Mouse (Mus musculus) bone marrow, adult 2 months (tissue): ENCODE measurements around the gene Nceh1. TPM values are rescaled to one million over a fixed set of nuclear protein-coding genes. Genes with fewer than 3 reads are reported as not detected.

ENCODE experiments used
- H3K27ac ChIP-seq: fragments of 200-500 bp; 2 replicates; pipeline ENCODE4 v1.5.1; 2012; ENCODE audit warnings: low read depth, mild to moderate bottlenecking, control low read depth, inconsistent platforms, low read length; ENCODE audit not compliant: control insufficient read depth, poor library complexity, insufficient read depth
- H3K4me1 ChIP-seq: fragments of 200-500 bp; 2 replicates; pipeline ENCODE4 v1.6.1; 2011; ENCODE audit warnings: low read length; ENCODE audit not compliant: control insufficient read depth, insufficient read depth
- H3K4me3 ChIP-seq: fragments of 200-500 bp; replicated peaks from 2 replicates; pipeline ENCODE3; 2011; ENCODE audit warnings: mild to moderate bottlenecking, low read depth, low read length, control low read depth; ENCODE audit not compliant: control insufficient read depth
- CTCF ChIP-seq: fragments of 200-500 bp; IDR thresholded peaks from 2 replicates; pipeline ENCODE4 v1.5.1; 2011; ENCODE audit warnings: low read length, control low read depth; ENCODE audit not compliant: control insufficient read depth, insufficient read depth
- POLR2A ChIP-seq: fragments of 200-500 bp; IDR thresholded peaks from 2 replicates; pipeline ENCODE4 v1.6.1; 2011; ENCODE audit warnings: low read depth, mild to moderate bottlenecking, control low read depth, low read length, borderline replicate concordance; ENCODE audit not compliant: control insufficient read depth
- WGBS: fragments of 180-500 bp; shearing (Covaris S2); methylation state at CpG from one replicate; pipeline ENCODE4 v1.1.7; 2018; 5-methylcytosine and 5-hydroxymethylcytosine counted together
- polyA plus RNA-seq: library from polyadenylated mRNA; stranded (reverse); fragments of >200 nt; gene quantifications from 2 replicates; pipeline ENCODE4 v1.2.4, GENCODE M21; 2011; ENCODE audit warnings: low replicate concordance; ENCODE audit not compliant: missing spikeins, insufficient read depth, insufficient read length

Nceh1 gene
- polyA plus RNA-seq, 1 experiment: 7.1 TPM

DNA sequence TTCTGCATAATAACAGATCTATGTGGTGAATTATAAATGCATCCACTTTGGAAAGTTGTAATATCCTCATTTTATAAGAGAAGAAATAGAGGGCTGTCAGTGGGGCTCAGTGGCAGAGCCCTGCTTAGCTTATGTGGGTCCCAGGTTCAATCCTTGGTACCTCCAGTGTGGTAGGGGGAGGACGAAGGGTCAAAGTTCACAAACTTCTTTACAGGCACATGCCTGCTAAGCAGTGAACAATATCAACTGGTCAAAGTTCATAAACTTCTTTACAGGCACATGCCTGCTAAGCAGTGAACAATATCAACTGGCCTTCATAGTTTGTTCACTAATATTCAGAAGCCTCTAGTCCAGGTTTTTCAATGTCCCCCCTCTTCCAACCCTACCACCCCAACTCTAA is 13.8 kb downstream of the Nceh1 start:
- WGBS: 86% methylated on average over 1 of the region's 1 CpGs
- Histone ChIP-seq H3K27ac (no peak overlapping the region), H3K4me3 (no peak overlapping the region), H3K4me1 (peaks cover 19% of the 10 kb centered on the region)
- TF ChIP-seq CTCF (no peak), POLR2A (no peak)

DNA sequence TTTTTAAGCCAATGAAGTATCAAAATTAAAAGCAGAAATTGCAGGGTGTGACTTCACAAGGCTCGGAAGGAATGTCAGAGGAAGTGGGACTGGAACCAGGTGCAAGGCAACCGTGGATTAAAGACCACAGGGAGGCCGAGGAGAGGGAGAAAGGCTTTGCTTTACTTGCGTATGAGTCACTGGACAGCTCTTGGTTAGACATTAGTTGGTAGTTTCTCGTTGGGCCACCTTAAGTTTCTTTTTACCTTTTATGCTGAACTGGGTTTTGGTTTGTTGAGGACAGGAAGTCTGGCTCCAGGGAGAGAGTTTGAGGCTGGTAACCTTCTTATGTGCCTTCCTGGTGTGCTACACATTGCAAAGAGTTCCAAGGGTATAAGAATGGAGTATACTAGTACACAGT is 15.1 kb downstream of the Nceh1 start:
- H3K27ac ChIP-seq: no peak overlapping the region
- 25% methylated on average over 5 of the region's 5 CpGs for WGBS
- H3K4me3 ChIP-seq: no peak overlapping the region
- peaks cover 9% of the 10 kb centered on the region for H3K4me1 ChIP-seq
- TF ChIP-seq CTCF (no peak), POLR2A (no peak)

DNA sequence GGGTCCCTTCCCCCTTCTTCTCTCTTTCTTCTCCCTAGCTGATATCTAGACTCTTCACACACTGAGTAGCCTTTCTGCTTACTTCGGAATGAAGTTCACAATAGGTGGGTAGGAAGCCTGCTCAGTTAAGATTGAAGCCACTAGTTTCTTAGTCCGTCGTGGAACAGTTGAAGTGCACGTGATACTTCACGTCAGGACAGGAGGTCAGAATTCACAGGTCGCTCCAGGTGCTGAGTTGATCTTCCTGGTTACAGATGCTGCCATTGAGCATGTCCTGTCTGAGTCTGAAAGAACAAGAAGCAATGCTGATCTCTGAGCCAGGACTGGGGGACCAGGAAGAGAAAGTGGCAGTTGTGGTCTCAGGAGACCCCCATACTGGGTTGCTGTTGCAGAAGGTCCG is 16.4 kb downstream of the Nceh1 start:
- 73% methylated on average over 7 of the region's 7 CpGs for WGBS
- Histone ChIP-seq H3K4me3 (no peak overlapping the region), H3K4me1 (peaks cover 1% of the 10 kb centered on the region; the same call in 1 of the 2 replicates), H3K27ac (no peak overlapping the region)
- TF ChIP-seq POLR2A (no peak), CTCF (no peak)

DNA sequence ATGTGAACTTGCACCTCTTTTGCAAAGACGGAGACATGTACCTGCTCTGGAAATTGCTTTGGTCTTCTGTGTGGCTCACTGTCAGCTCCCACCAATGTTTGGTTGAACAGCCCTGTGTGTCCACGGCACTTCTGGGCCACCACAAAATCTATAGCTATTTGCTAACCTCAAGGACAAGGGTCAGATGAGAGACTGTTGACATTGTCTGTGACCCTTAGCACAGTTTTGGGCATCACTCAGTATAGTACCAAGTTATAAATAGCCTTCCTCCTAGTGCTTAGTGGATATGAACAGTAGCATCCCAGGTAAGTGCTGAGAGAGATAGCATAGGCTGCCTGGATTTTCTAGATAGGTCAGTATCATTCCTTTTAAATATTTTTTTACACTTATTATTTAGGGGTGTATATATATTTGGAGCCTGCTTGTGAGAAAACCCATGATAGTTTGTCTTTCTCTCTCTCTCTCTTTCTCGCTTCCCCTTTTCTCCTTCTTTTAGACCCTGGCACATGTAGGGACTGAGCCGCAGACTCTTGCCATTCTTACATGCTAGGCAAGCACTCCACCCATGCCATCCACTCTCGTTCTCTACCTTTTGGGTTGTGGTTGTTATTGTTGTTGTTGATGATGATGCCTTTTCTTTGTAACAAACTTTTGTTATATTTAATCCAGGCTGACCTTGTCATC is 19.1 kb downstream of the Nceh1 start:
- 74% methylated on average over 5 of the region's 5 CpGs for WGBS
- no peak overlapping the region for H3K4me3 ChIP-seq
- TF ChIP-seq POLR2A (no peak), CTCF (no peak)
- no peak overlapping the region for H3K27ac ChIP-seq
- no peaks in the 10 kb centered on the region for H3K4me1 ChIP-seq

DNA sequence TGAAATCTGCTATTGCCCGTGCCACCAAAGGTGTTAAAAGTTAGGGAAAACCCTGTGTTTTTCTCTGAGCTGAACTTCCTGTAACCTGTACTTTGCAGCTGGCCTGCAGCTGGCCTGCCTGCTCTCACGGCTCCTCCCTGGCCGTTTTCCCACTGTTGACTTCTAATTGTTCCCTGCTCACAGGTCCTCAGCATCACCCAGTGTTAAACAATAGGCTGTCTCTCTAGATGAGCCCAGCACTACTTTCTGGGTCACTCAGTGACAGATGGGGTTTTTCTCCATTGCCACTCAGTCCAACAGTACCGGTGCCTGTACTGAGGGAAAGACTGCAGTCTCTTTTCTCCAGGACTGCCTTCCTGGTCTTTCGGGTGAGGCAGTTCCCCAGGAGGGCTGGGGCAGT is 22.3 kb downstream of the Nceh1 start:
- no peak for TF ChIP-seq POLR2A
- TF ChIP-seq CTCF: no peak
- Histone ChIP-seq H3K4me3 (no peak overlapping the region), H3K4me1 (peaks cover 2% of the 10 kb centered on the region), H3K27ac (no peak overlapping the region)
- 69% methylated on average over 5 of the region's 5 CpGs for WGBS

DNA sequence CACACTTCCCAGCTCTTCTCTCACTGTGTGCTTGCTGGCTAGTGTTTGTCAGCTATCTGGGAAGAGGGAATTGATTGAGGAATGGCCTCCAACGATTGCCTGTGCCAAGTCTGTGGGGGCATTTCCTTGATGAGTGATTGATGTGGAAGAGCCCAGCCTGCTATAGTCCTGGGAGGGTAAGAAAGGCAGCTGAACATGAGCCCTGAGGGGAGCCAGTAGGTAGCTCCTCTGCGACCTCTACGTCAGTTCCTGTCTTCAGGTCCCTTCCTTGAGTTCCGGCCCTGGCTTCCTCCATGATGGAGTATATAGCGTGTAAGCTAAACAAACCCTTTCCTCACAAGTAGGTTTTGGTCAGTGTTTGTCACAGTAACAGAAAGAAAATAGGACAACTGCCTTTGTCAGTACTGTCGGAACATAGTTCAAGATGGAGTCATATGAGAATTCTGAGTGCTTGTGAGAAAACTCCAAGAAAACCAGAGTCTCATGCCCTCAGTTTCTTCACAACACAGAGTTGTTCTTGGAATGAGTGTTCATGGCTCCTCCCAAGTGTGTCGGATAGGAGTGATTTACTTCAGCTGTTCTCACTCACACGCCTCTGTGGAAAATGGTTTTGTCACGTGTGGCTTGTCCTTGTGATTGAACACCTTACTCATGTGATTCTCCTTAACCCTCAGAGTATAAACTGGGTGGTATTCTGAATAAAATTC is 22.9 kb downstream of the Nceh1 start:
- Histone ChIP-seq H3K4me1 (peaks cover 2% of the 10 kb centered on the region), H3K27ac (no peak overlapping the region), H3K4me3 (no peak overlapping the region)
- TF ChIP-seq CTCF (no peak), POLR2A (no peak)
- WGBS: 79% methylated on average over 9 of the region's 9 CpGs

DNA sequence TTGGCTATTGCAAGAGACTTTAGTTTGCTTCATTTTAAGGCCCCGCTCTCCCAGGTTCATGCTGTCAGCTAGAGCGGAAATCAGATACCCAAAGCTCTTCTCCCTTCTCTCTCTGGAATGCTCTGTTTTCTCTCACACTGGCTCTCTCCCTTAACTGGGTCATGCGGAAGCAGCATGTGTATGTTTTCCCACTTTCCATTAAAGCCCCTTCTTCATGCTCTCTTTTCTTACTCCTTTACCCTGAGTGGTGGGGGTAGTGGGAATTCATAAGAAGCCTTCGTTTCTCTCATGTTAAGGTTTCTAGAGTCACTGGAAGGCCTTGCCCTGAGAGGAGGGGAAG is 23.4 kb downstream of the Nceh1 start:
- WGBS: 82% methylated on average over 4 of the region's 4 CpGs
- H3K4me3 ChIP-seq: no peak overlapping the region
- TF ChIP-seq CTCF: no peak
- no peak for TF ChIP-seq POLR2A
- peaks cover 2% of the 10 kb centered on the region for H3K4me1 ChIP-seq
- no peak overlapping the region for H3K27ac ChIP-seq

DNA sequence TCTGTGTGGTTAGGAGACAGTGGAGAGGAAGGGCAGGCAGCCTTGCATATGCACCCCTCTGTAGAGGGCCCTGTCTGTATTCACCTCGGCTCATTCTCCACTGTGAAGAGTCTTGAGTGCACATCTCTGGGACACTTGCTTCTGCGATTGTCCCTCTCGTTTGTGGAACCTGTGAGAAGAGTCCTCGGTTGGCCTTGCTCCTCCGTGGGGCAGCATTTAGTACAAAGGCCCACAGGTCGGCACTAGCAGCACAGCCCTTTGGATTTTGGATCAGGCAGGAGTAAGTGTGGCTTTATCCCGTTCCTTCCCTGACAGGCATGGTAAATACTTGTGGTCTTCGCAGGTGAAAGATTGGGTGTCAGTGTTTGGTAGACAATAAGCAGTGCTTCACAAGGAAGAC is 23.8 kb downstream of the Nceh1 start:
- H3K27ac ChIP-seq: no peak overlapping the region
- TF ChIP-seq CTCF (no peak), POLR2A (no peak)
- H3K4me1 ChIP-seq: peaks cover 2% of the 10 kb centered on the region
- WGBS: 83% methylated on average over 8 of the region's 8 CpGs
- no peak overlapping the region for H3K4me3 ChIP-seq
